Mouse (Mus musculus) frontal cortex, adult 2 months (tissue): ENCODE data around the gene Cacna1e. TPM values are rescaled to one million over a fixed set of nuclear protein-coding genes. Genes with fewer than 3 reads are reported as not detected.

ENCODE experiments used
- DNase-seq, 2 experiments: peaks; one replicate each; pipeline ENCODE4 v3.0.0; 2022; ENCODE audit warnings: low spot score in 1 of 2; ENCODE audit errors: extremely low spot score in 1 of 2
- polyA plus RNA-seq: library from polyadenylated mRNA; depleted of rRNA; stranded (reverse); fragments of >200 nt; gene quantifications from 2 replicates; pipeline ENCODE4 v1.2.3, GENCODE M21; 2012

The Cacna1e gene
- polyA plus RNA-seq, 1 experiment: 57.6 TPM

DNA sequence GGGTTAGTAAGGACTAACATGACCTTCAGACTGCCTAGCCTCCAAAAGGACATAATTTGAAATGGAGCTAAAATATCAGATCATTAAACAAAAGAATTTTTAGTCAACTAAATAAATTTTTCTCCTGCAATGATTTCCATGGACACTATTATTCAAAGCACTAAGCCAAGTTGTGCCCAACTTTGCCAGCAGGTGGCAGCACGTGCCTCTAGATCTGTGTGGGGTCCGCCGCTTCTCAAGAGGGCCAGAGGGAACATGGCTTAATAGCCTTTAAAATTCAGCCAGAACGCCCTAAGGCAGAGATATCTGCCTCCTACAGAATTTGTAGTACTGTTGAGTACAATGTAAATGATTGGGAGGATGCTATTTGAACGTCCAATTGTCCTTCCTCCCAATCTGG, 96.2 kb downstream of the Cacna1e start:
- DNase-seq: peak; percentile 67 to 89

DNA sequence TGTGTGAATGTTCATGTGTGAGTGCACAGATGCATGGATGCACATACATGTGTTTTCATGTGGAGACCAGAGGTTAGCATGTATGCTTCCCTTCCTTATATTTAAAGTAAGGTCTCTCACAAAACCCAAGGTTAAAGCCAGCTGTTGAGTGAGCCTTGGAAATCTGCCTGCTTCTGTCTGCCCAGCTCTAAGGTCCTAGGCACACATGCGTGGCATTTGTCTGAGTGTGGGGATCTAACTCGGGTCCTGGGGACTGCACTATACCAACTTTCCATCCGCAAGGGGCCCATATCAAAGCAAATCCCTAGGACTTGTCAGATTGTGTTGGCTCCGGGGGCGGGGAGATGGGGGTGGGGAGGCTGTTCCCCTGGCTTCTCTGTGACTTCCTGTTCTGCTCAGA, 96.9 kb downstream of the Cacna1e start:
- DNase-seq: no peak

DNA sequence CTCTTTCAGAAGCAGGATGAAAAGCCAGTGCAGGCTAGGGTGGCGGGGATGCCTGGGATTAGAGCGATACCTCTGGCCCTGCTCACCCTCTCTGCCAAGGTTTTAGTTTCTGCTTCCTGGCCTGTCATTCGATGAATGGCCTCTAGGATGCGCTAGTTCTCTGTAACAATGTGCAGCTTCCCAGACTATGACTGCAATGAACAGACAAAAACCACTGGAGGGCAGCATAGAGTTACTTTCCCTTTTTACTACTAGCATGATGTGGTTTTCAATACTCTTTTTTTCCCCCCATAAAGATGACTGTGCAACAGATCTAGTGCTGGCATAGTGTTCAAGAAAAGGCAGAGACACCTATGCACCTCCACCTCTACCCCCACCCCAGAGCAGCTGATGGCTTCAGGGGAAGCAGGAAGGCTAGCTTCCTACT, 98.0 kb downstream of the Cacna1e start:
- DNase-seq: peak; percentile 73 to 96

DNA sequence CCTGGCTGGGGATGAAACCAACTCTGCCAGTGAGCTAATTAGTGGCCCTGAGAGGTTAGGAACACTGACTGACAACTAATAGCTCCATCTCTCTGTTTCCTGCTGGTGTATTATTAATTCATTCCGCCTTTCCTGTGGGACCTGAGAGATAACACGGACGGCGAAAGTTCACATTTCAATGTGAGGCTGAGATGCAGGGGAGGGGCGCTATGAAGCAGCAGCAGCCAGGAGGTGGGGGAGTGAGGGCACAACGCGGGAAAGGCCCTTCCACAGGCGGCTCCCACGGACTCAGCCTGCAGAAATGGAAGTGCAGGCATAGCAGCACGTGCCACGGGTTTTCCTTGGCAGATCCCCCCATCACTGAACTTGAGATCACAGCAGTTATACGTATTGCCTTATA, 99.4 kb downstream of the Cacna1e start:
- no peak for DNase-seq

DNA sequence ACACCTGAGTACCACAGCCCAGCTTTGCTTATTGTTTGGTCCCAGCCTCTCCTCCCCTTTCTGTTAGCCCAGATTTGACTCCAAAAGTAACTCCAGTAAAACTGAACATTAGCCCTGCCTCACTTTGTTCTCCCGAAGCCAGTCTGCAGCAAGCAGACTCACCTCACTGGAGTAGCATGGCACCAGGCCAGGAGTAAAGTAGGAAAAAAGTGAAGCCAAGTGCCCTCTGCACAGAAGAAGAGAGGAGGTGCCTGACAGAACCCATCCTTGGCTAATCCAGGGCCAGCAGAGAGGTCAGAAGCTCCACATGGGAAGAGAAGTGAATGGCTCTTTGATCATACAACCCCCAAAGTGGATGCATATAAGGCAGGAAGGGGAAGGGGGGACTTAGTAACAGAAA, 100.8 kb downstream of the Cacna1e start:
- DNase-seq: no peak

DNA sequence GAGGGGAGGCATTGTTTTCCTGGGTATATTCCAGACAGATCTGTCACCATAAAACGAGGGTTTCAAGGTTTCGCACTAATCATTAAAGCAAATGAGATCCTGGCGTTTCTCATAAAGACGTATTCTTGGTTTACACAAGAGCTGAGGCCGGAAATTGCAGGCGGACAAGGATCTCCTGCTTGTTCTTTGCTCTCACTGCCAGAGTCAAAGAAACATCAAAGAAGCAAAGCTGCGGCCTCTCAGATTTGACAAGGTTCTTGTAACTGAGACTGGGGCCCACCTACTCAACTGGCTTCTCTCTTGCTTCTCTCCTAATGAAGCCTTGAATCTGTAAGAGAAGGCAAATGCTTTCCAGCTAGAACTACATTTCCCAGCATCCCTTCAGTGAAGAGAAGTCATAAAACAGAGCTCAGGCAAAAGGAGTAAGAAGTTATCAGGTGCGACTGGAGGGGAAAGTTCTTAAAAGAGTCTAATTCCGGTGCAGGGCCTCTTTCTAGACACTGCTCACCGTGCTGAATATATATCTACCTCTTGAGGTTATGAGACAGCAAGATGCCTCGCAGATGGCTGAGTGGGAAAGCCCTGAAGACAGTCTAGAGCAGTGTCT, 104.3 kb downstream of the Cacna1e start:
- DNase-seq: no peak

DNA sequence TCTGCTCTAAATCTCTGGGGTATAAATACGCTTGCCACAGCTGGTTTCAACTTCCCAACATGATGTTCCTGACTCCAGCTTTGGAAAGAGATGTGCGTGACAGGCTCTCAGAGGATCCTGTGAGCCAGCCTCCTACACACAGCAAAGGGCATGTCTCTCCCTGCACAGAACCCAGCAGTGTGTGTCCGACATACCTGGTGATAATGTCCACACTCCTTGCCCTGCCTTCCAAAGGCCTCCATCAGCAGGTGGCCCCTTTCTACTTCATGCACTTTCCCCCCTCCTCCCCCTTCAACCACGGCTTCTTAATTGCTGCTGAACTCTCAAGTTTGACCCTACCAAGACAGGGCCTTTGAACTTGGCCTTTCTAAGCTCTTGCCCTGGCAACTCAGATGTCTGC, 108.0 kb downstream of the Cacna1e start:
- no peak for DNase-seq

DNA sequence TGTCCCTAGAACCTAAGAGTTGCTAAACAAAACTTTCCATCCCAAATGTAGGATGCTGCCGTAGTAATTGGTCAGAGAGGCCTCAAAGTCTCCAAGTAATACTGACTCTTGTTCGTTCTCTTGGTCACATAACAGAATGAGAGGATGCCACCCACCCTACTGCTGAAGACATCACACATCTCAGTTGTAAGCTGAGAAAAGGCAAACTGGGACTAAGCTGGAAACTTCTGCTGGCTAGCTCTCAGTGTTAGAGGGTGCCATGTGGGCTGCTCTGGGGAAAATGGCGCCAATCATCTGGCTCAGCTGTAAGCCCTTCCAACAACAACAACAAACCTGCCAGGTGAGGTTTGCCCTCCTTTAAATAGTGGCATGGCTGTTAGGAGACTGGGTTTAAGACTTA, 109.8 kb downstream of the Cacna1e start:
- no peak for DNase-seq

DNA sequence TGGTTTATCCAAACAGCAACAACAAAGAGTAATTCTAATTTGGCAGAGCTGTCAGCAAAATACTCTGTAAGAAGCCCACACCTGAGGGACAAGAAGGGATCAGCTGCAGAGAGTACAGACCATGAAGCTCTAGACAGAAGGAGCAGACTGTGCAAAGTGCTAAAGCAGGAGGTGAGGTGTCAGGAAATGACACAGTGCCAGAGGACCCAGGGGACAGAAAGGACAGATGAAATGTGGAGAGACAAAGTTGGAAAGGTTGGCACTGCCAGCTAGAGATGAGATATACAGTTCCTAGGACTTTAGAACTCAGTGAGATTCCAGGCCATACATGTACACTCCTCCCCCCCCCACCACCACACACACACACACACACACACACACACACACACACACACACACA, 113.2 kb downstream of the Cacna1e start:
- no peak for DNase-seq

DNA sequence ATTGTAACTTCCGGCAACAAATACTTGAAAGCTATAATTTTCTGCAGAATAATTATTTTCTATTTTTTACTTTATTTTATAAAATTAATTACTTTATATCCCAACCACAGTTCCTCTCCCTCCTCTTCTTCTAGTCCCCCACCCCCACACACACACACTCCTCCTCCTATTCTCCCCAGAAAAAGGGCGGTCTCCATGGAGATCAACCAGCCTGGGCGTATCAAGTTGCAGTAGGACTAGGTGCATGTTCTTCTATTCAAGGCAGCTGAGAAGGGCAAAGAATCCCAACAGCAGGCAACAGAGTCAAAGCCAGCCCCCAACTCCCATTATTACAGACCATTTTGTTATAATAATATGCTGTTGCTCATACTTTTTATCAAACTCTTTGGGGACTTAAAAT, 113.8 kb downstream of the Cacna1e start:
- DNase-seq: no peak

DNA sequence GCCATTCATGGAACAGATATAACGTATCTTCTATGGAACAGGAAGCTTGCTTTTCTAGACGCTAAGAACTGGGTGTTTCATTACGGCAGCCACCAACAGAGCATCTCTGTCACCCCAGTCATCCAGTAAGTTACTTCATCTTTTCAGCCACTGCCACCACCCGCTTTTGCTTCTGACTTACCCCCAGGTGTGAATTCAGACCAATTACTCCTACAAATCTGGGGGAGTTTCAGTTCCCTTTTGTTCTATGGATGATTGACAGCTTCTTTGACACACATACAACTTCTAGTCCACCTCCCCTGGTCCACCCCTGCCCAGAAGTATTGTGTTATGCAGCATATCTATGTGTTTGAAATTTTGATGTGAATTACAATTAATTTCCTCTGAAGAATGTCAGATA, 121.2 kb downstream of the Cacna1e start:
- DNase-seq: no peak

DNA sequence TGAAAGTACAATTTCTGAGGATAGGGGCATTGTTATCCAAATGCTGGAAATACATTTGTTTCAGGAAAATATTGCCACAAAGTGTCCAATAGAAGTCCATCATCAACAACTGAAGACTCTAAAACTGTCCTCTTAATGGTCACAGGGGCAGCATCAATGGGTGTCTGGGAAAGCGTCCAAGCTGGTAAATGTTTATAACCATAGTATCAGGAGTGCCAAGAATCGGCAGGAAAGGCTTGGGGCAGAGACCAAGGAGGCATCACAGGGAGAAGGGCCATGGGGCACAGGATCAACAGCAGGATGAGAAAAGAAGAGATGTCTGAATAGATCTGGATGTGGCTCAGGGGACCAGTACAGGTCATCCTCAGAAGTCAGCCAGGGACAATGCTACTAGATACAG, 132.2 kb downstream of the Cacna1e start:
- no peak for DNase-seq

DNA sequence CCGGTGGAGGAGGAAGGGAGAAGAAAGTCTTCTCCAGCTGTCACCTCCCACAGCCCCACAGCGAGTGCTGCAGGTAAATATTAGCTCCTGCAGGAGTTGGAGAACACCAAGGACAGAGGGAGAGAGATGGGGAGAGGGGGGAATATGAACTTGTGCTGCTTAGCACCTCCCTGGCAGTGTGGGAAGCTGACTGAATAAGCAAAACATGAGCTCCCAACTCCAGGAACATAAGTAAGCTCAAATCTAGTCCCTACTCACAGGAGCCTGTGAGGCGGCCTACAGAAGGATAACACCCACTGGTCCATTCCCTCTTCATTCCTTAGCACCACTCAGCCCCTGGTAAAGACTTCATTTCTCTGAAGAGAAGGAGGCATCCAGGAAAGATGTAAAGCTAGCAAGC, 135.8 kb downstream of the Cacna1e start:
- DNase-seq: peak in 1 of 2 experiments; percentile 39

DNA sequence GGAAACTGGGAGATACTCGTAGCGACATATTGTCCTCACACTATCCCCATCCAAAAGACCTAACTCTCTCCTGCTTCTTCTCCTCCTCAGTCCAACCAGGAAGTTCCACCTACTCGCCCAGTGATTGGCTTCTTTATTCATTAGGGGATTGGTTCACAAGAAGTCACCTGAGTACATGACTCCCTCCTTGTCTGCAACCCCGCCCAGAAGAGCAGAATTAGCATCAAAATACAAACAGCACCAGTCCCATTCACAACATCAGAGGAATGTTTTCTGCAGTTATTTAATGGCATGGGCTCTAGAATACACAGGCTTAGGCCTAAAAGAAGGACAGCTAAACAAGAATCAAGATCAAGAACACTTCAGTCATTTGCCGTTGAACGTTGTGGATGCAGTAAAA, 139.1 kb downstream of the Cacna1e start:
- DNase-seq: no peak

DNA sequence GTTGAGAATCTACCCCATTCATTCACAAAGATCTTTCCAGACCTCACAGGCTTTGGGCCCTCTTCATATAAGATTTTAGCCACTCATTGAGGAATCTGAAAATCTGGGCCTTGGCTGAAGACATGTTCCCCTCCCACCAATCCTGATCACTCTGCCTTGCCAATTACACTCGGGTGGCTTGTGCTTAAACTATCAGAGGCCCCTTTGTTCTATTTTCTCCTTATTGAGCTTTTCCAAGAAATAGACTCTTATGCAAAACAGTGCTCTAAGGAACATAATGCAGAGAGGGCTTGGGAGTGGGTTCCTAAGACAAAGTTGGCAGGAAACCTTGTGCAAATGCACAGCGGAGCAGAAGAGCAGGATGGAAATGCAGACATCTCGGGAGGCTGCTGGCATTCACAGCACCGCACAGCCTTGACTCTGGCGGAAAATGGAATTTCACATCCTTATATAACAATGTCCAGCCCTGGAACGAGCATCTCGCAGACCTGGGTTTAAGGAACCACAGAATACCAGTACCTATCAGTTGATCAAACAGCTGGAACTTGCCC, 153.8 kb downstream of the Cacna1e start:
- no peak for DNase-seq

DNA sequence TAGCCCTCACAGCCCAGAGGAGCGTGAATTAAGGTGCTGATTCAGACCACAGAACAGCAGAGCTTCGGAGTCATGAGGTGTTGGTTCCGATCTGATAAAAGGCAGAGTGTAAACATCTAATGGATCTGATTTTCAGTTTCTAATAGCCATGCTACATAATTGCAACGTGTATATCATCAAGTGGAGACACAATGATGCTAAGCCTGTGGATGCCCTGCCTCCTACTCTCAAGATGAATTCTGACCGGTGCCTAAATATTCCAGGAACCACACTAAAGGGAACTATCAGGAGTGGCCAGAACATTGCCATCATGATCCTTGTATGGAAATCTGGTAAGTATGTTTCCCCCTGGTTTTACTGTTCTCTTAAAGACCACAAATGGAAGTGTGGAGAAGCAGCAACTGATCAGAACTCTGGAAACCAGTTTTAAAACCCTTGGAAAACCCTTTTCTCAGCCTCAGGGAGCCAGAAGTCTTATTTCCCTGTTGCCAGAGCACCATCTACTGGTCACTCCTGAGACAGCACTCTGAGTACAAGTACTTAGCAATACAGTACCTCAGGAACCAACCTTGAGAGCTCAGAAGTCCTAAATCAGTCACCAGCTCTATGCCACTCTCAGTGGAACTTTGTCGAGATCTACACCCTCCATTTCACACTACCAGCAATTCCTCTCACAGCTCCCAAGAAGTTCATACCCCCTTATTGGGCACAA, 154.9 kb downstream of the Cacna1e start:
- DNase-seq: peak; percentile 74 to 98

DNA sequence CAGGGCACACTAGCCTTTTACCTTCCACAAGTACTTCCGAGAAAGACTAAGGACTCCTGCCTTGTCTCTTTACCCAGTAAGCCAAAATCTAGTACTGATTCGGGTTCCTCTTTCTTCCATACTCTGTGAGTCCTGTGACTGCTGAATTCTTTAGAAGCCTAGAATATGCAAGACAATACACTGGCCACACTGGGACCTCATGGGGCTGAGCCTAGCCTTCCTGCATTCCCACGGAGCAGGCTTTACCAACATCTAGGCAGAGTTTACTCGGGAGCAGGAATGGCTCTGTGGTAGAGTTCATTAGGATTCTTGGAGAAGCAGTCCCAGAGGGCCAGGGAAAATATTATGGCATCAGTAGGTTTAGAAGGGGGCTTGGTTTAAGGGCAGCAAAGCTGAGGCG, 155.6 kb downstream of the Cacna1e start:
- DNase-seq: no peak

DNA sequence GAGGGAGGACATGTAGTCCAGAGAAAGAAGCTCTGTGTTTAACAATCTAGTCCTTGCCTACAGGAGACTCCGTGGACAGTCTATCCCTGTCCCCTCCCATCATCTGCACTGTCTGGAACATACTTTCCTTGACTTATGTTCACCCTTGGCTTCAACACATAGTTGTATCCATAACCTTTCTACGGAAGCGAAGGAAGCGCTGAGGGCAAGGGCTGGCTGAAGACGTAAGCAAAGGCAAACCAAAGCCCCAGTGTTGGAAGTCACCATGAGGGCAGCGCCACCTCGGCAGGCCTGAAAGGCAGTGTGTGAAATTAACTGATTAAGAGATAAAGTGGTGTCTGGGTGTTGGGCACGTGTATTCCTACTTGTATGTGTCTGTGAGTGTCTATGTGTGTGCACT, 156.6 kb downstream of the Cacna1e start:
- no peak for DNase-seq

DNA sequence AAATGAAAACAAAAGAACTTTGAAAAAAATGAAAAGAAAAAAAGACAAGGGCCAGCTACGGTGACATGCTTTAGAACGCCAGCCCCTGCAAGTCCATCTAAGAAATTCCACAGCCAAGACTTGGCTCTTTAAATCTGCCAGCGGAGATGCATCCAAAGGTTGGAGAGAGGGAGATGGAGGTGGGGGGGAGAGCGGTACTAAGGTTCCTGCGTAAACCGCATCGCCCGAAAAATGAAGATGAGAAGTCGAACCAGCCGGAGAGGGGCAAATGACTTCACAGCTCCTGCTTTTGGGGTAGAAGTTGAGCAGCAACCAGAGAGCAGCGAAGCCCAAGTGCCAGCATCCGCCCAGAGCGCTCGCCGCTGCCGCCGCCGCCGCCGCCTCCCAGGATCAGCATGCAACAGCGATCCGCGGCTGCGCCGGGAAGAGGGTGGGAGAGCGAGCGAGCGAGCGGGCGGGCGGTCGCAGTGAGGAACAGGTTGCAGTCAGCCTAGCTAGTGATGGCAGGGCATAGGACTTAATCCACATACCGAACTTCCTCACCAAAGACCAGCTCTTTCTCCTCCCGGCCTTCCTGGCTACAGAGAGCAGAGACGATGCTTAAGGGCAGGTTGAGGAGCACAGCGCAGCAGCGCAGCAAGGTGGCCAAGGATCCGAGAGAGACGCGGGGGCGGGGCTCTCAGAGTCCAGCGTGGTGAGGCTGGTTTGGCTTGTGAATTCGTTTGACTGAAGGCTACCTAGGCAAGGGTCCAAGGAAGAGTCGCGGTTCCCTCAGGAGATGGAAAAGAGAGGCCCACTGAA, 157.7 kb downstream of the Cacna1e start:
- peak in 1 of 2 experiments; percentile 64 for DNase-seq

DNA sequence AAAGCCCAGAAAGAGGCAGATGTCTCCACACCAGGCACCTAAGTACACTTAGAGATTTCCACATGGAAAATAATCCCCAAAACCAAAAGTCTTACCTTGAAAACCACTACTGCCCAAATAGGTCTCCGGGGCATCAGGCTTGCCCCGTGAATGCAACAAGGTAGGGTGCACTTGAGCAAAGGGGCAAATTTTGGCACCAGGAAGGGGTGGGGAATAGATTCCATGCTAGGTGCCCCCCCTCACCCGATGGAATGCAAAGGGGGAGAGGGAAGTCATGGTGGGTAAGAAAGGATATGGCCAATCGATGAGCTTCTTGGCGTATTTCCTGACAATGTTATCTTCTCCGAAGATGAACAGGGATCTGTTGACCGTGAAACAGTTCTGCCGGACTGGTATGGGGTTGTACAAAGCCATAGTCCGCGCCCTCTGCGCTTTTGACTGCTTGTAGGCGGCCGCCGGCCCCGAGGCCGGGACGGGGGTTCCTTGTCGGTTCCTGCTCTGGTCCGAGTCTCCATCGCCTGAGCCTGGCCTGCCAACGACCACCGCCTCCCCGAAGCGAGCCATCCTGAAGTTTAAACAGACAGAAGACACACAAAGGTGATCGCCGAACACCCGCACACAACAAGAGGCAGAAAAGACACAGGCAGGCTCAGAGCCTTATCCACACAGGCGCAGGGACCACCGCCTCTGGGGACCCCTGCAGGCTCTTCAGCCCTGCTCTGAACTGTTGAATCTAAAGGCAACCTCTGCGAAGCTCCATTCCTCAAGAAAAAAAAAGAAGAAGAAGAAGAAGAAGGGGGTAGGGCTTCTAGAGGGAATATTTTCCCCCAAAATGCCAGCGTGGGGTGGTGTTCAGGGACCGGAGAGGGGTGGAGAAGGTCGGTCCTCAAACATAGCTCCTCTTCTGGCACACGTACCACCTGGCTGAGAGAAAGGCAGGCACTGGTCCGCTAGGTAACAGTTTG, 158.7 kb downstream of the Cacna1e start:
- DNase-seq: no peak
